Mouse (Mus musculus) ES-E14 (cell line): ENCODE measurements around the gene Gm10799.

Experiments
- CHD2 ChIP-seq: IDR thresholded peaks from 2 replicates; pipeline ENCODE4 v1.6.1; 2014; ENCODE audit warnings: mild to moderate bottlenecking, low read depth, low read length, inconsistent platforms
- HCFC1 ChIP-seq: IDR thresholded peaks from 2 replicates; pipeline ENCODE4 v1.6.1; 2012; ENCODE audit warnings: low read length, inconsistent platforms, borderline replicate concordance; ENCODE audit not compliant: insufficient read depth
- MAFK ChIP-seq: IDR thresholded peaks from 2 replicates; pipeline ENCODE4 v1.6.1; 2014; ENCODE audit warnings: mild to moderate bottlenecking, low read depth, low read length, inconsistent platforms; ENCODE audit not compliant: insufficient read depth

DNA sequence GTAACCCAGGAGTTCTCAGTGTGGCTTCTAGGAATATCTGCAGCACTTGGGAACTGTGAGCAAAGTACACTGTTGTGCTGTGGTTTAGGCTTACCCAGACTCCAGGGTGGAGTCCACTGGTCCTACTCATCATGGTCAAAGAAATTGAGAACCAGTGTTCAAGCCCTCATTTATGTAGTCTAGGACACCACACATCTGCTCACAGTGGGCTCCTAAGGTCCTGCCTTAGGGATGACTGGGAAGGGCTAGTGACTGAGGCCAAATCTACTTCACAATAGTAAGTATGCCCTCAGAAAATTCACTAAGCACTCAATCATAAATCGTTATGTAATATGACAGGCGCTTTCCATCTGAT, 30.9 kb upstream of the Gm10799 start:
- TF ChIP-seq CHD2 (no peak), HCFC1 (no peak), MAFK (no peak)
